Mouse (Mus musculus) liver, embryonic 13.5 days (tissue): ENCODE results near the gene Cbx6. TPM values are rescaled to one million over a fixed set of nuclear protein-coding genes. Genes with fewer than 3 reads are reported as not detected.

Source experiments
- ATAC-seq: fragments of 200-750 bp; cut with Nextera tagmentation; 2 replicates; pipeline ENCODE4 v1.8.0; 2017; ENCODE audit warnings: low read depth, mild to moderate bottlenecking, moderate number of reproducible peaks, moderate library complexity
- DNase-seq: peaks from one replicate; pipeline ENCODE4 v3.0.0; 2022
- H3K27ac ChIP-seq: fragments of 300-500 bp; sonication (generic); 2 replicates; pipeline ENCODE4 v1.5.1; 2015; ENCODE audit warnings: moderate library complexity, mild to moderate bottlenecking, inconsistent platforms
- H3K27me3 ChIP-seq: fragments of 300-500 bp; sonication (generic); 2 replicates; pipeline ENCODE4 v1.6.1; 2015; ENCODE audit warnings: mild to moderate bottlenecking, inconsistent platforms
- H3K36me3 ChIP-seq: fragments of 300-500 bp; sonication (generic); 2 replicates; pipeline ENCODE4 v1.6.1; 2015; ENCODE audit warnings: mild to moderate bottlenecking, inconsistent platforms
- H3K4me1 ChIP-seq: fragments of 300-500 bp; sonication (generic); replicated peaks from 2 replicates; pipeline ENCODE4 v1.6.1; 2015; ENCODE audit warnings: inconsistent platforms
- H3K4me2 ChIP-seq: fragments of 300-500 bp; sonication (generic); 2 replicates; pipeline ENCODE4 v1.6.1; 2015; ENCODE audit warnings: inconsistent platforms, mild to moderate bottlenecking, moderate library complexity
- H3K4me3 ChIP-seq: fragments of 300-500 bp; sonication (generic); replicated peaks from 2 replicates; pipeline ENCODE4 v1.5.1; 2015; ENCODE audit warnings: mild to moderate bottlenecking, inconsistent platforms
- H3K9ac ChIP-seq: fragments of 300-500 bp; sonication (generic); 2 replicates; pipeline ENCODE4 v1.6.1; 2015; ENCODE audit warnings: mild to moderate bottlenecking, inconsistent platforms
- H3K9me3 ChIP-seq: fragments of 300-500 bp; sonication (generic); replicated peaks from 2 replicates; pipeline ENCODE4 v1.6.1; 2016; ENCODE audit warnings: inconsistent platforms
- WGBS: fragments of 180-500 bp; shearing (Covaris S2); methylation state at CpG from one replicate; pipeline ENCODE4 v1.1.7; 2015; ENCODE audit not compliant: insufficient replicate concordance; 5-methylcytosine and 5-hydroxymethylcytosine counted together
- polyA plus RNA-seq: library from polyadenylated mRNA; unstranded; fragments of >200 nt; fragmentation: Nextera tagmentation; extraction: Ambion mirVana; gene quantifications from 2 replicates; pipeline ENCODE4 v1.2.1, GENCODE M21; 2015

Gene Cbx6
- polyA plus RNA-seq, 1 experiment from 2014 or later, result 9.7 TPM

- no peaks in the 10 kb centered on the region for H3K27me3 ChIP-seq
- ATAC-seq, result no peak
- WGBS, result 69% methylated on average over 9 of the region's 9 CpGs
- H3K27ac ChIP-seq, result no peak overlapping the region
- no peak overlapping the region for H3K9ac ChIP-seq
- H3K36me3 ChIP-seq, result no peaks in the 10 kb centered on the region
- no peak for DNase-seq
- H3K4me1 ChIP-seq, result no peaks in the 10 kb centered on the region
- no peak overlapping the region for H3K4me2 ChIP-seq
- no peak overlapping the region for H3K4me3 ChIP-seq
- no peaks in the 10 kb centered on the region for H3K9me3 ChIP-seq
Observed at GRCm38 (mm10) chr15:79859821-79860220, 25.3 kb upstream of the Cbx6 start.

GRCm38 (mm10) chr15:79858979-79859378 is 24.5 kb upstream of the Cbx6 start:
- H3K27me3 ChIP-seq, result no peaks in the 10 kb centered on the region
- no peaks in the 10 kb centered on the region for H3K9me3 ChIP-seq
- 67% methylated on average over 5 of the region's 5 CpGs for WGBS
- H3K4me3 ChIP-seq, result no peak overlapping the region
- ATAC-seq (no peak), DNase-seq (no peak)
- H3K4me1 ChIP-seq, result no peaks in the 10 kb centered on the region
- H3K27ac ChIP-seq, result no peak overlapping the region
- no peak overlapping the region for H3K9ac ChIP-seq
- no peak overlapping the region for H3K4me2 ChIP-seq
- no peaks in the 10 kb centered on the region for H3K36me3 ChIP-seq

DNA sequence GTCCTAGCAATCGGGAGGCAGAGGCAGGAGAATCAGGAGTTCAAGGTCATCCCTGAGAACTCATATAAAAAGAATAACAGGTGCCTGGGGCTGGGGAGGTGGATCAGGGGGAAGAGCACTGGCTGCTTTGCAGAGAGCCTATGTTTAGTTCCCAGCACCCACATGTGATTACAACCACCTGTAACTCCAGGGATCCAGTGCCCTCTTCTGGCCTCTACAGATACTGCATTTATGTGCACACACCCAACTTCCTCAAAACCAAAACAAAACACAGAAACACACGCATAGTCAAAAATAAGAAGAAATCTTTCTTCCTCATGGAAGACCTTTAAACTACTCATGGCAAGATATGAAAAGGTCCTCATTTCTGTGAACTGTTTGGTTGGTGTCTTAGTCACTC is 15.7 kb upstream of the Cbx6 start:
- Histone ChIP-seq H3K27ac (no peak overlapping the region), H3K4me3 (no peak overlapping the region), H3K9ac (no peak overlapping the region), H3K27me3 (peaks cover 12% of the 10 kb centered on the region), H3K36me3 (no peaks in the 10 kb centered on the region), H3K4me1 (no peaks in the 10 kb centered on the region), H3K9me3 (0 out of 2 replicates have a peak, but pooled peaks cover 4% of the 10 kb centered on the region), H3K4me2 (no peak overlapping the region)
- no peak for ATAC-seq
- DNase-seq, result no peak
- 70% methylated on average over 2 of the region's 2 CpGs for WGBS

DNA sequence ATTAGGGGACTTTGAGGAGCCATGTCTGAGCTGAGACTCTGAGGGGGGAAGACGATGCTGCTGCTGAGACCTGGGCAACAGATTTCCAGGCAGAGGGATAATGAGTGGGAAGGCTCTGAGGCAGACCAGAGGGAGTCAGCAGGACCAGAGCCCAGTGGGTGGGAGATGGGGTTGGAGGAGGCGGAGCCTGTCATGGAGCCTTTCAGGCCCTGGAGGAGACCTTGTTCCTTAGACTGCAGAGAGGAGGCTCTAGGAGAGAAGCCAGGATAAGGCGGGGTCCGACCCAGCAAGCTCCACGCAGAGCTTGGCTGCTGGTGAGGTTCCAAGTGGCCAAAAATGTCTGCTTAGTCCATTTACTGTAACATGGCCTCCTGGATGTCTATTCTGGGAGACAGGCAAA is 12.6 kb upstream of the Cbx6 start:
- Histone ChIP-seq H3K9ac (no peak overlapping the region), H3K4me1 (no peaks in the 10 kb centered on the region), H3K4me2 (no peak overlapping the region), H3K36me3 (no peaks in the 10 kb centered on the region), H3K9me3 (0 out of 2 replicates have a peak, but pooled peaks cover 4% of the 10 kb centered on the region), H3K27ac (no peak overlapping the region), H3K27me3 (peaks cover 18% of the 10 kb centered on the region), H3K4me3 (no peak overlapping the region)
- DNase-seq, result no peak
- WGBS, result 25% methylated on average over 5 of the region's 5 CpGs
- ATAC-seq, result no peak

- Histone ChIP-seq H3K4me1 (no peaks in the 10 kb centered on the region), H3K27ac (no peak overlapping the region), H3K36me3 (no peaks in the 10 kb centered on the region), H3K4me2 (no peak overlapping the region), H3K4me3 (no peak overlapping the region), H3K27me3 (peaks cover 22% of the 10 kb centered on the region), H3K9me3 (0 out of 2 replicates have a peak, but pooled peaks cover 4% of the 10 kb centered on the region), H3K9ac (no peak overlapping the region)
- DNase-seq, result no peak
- ATAC-seq, result no peak
- WGBS, result 50% methylated on average over 4 of the region's 4 CpGs
Observed at GRCm38 (mm10) chr15:79845986-79846385, 11.5 kb upstream of the Cbx6 start.

DNA sequence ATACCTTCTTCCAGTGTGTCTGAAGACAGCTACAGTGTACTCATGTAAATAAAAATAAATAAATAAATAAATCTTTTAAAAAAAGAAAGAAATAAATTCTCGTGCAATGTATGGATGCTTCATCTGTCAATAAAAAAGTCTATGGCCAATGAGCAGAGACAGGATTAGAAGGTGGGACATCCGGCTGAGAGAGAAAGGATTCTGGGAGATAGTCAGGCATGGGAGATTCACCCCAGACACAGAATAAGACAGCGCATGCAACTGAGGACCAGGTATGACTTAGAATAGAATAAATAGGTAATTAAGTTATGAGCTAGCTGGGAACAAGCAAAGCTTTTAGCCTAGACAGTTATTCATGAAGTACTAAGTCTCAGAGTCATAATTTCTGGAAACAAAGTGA is 8.5 kb upstream of the Cbx6 start:
- WGBS, result 67% methylated on average over 3 of the region's 3 CpGs
- H3K4me2 ChIP-seq, result no peak overlapping the region
- no peak for DNase-seq
- H3K4me3 ChIP-seq, result no peak overlapping the region
- H3K9me3 ChIP-seq, result no peaks in the 10 kb centered on the region
- H3K27ac ChIP-seq, result no peak overlapping the region
- H3K4me1 ChIP-seq, result no peaks in the 10 kb centered on the region
- no peak for ATAC-seq
- no peak overlapping the region for H3K9ac ChIP-seq
- H3K36me3 ChIP-seq, result no peaks in the 10 kb centered on the region
- H3K27me3 ChIP-seq, result peaks cover 24% of the 10 kb centered on the region

DNA sequence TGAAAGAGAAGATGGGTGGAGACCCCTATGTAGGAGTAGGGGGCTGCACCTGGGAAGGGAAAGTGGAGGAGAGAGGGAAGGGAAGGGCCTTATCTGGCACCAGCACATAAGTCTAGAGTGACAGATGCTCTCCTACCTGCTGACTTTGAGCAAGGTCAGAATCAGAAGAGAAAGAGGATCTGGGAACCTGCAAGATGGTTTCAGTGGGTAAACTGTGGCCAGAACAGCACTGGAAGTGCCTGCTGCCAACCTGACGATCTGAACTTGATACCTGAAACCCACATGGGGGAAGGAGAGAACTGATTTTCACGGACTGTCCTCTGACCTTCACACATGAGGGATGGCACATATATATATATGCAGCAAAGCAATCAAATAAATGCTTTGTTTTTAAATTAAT is 5.8 kb upstream of the Cbx6 start:
- H3K9me3 ChIP-seq, result no peaks in the 10 kb centered on the region
- peaks cover 19% of the 10 kb centered on the region for H3K27me3 ChIP-seq
- H3K4me2 ChIP-seq, result no peak overlapping the region
- 37% methylated on average over 2 of the region's 2 CpGs for WGBS
- H3K4me3 ChIP-seq, result no peak overlapping the region
- no peak overlapping the region for H3K27ac ChIP-seq
- DNase-seq, result no peak
- H3K9ac ChIP-seq, result no peak overlapping the region
- ATAC-seq, result no peak
- no peaks in the 10 kb centered on the region for H3K4me1 ChIP-seq
- H3K36me3 ChIP-seq, result no peaks in the 10 kb centered on the region

GRCm38 (mm10) chr15:79834881-79835260 is 383 bp upstream of the Cbx6 start:
- no peaks in the 10 kb centered on the region for H3K9me3 ChIP-seq
- H3K27me3 ChIP-seq, result peaks cover 15% of the 10 kb centered on the region
- H3K4me1 ChIP-seq, result peaks cover 40% of the 10 kb centered on the region
- H3K36me3 ChIP-seq, result 0 out of 2 replicates have a peak, but pooled peaks cover 6% of the 10 kb centered on the region
- 66% methylated on average over 9 of the region's 9 CpGs for WGBS
- no peak for ATAC-seq
- peak overlapping the region; percentile 89 for H3K4me2 ChIP-seq
- DNase-seq, result no peak
- 0 out of 2 replicates have a peak overlapping the region, but pooled peaks have one; percentile 29 for H3K27ac ChIP-seq
- H3K4me3 ChIP-seq, result 0 out of 2 replicates have a peak overlapping the region, but pooled peaks have one; percentile 77
- no peak overlapping the region for H3K9ac ChIP-seq

- peaks cover 10% of the 10 kb centered on the region; the same call in 1 of the 2 replicates for H3K27me3 ChIP-seq
- WGBS, result under 1% methylated on average over 41 of the region's 41 CpGs
- H3K36me3 ChIP-seq, result peaks cover 12% of the 10 kb centered on the region; the same call in 1 of the 2 replicates
- peaks cover 52% of the 10 kb centered on the region for H3K4me1 ChIP-seq
- peak overlapping the region; percentile 66 for H3K27ac ChIP-seq
- peak overlapping the region; percentile 89 for H3K4me2 ChIP-seq
- peak overlapping the region; percentile 77 for H3K4me3 ChIP-seq
- no peaks in the 10 kb centered on the region for H3K9me3 ChIP-seq
- peak overlapping the region; percentile 85 for H3K9ac ChIP-seq
- DNase-seq, result peak; percentile 21
- ATAC-seq, result peak; percentile 41
Observed at GRCm38 (mm10) chr15:79833251-79834050, 1.0 kb downstream of the Cbx6 start.

- Histone ChIP-seq H3K27me3 (peaks cover 10% of the 10 kb centered on the region; the same call in 1 of the 2 replicates), H3K4me1 (peaks cover 55% of the 10 kb centered on the region), H3K4me3 (peak overlapping the region; percentile 77), H3K9ac (peak overlapping the region; percentile 85; the same call in 1 of the 2 replicates), H3K9me3 (no peaks in the 10 kb centered on the region), H3K36me3 (peaks cover 19% of the 10 kb centered on the region), H3K4me2 (peak overlapping the region; percentile 89), H3K27ac (0 out of 2 replicates have a peak overlapping the region, but pooled peaks have one; percentile 66)
- WGBS, result 38% methylated on average over 18 of the region's 18 CpGs
- DNase-seq (peak; percentile 60), ATAC-seq (no peak)
Observed at GRCm38 (mm10) chr15:79832064-79832900, 2.2 kb downstream of the Cbx6 start.

GRCm38 (mm10) chr15:79830388-79830787 is 4.1 kb downstream of the Cbx6 start:
- ATAC-seq (no peak), DNase-seq (peak; percentile 57)
- peaks cover 5% of the 10 kb centered on the region; the same call in 1 of the 2 replicates for H3K27me3 ChIP-seq
- WGBS, result 14% methylated on average over 4 of the region's 4 CpGs
- H3K9ac ChIP-seq, result no peak overlapping the region
- no peak overlapping the region for H3K4me2 ChIP-seq
- peaks cover 19% of the 10 kb centered on the region for H3K36me3 ChIP-seq
- no peak overlapping the region for H3K27ac ChIP-seq
- H3K4me3 ChIP-seq, result no peak overlapping the region
- H3K9me3 ChIP-seq, result no peaks in the 10 kb centered on the region
- H3K4me1 ChIP-seq, result peaks cover 55% of the 10 kb centered on the region
